Mouse (Mus musculus) heart, embryonic 12.5 days (tissue): Measurements from ENCODE around the gene Slc5a5. TPM values are rescaled to one million over a fixed set of nuclear protein-coding genes. Genes with fewer than 3 reads are reported as not detected.
A peak's percentile ranks its signal among the peaks of the same experiment; 100 is the strongest.

ENCODE experiments used
- ATAC-seq: fragments of 200-750 bp; cut with Nextera tagmentation; 2 replicates; pipeline ENCODE4 v1.8.0; 2017; ENCODE audit warnings: moderate TSS enrichment, moderate library complexity; ENCODE audit not compliant: insufficient number of reproducible peaks, low FRiP score
- H3K27ac ChIP-seq: fragments of 300-500 bp; sonication (generic); 2 replicates; pipeline ENCODE4 v1.5.1; 2016; ENCODE audit warnings: mild to moderate bottlenecking, moderate library complexity; ENCODE audit not compliant: poor library complexity, severe bottlenecking
- H3K27me3 ChIP-seq: fragments of 300-500 bp; sonication (generic); replicated peaks from 2 replicates; pipeline ENCODE4 v1.6.1; 2016; ENCODE audit warnings: mild to moderate bottlenecking, moderate library complexity
- H3K36me3 ChIP-seq: fragments of 300-500 bp; sonication (generic); 2 replicates; pipeline ENCODE4 v1.6.1; 2016; ENCODE audit warnings: mild to moderate bottlenecking, moderate library complexity
- H3K4me1 ChIP-seq: fragments of 300-500 bp; sonication (generic); replicated peaks from 2 replicates; pipeline ENCODE4 v1.6.1; 2016; ENCODE audit warnings: mild to moderate bottlenecking
- H3K4me2 ChIP-seq: fragments of 300-500 bp; sonication (generic); 2 replicates; pipeline ENCODE4 v1.6.1; 2016; ENCODE audit warnings: mild to moderate bottlenecking, moderate library complexity
- H3K4me3 ChIP-seq: fragments of 300-500 bp; sonication (generic); 2 replicates; pipeline ENCODE4 v1.5.1; 2016; ENCODE audit warnings: mild to moderate bottlenecking
- H3K9ac ChIP-seq: fragments of 300-500 bp; sonication (generic); 2 replicates; pipeline ENCODE4 v1.6.1; 2016; ENCODE audit warnings: mild to moderate bottlenecking, moderate library complexity
- H3K9me3 ChIP-seq: fragments of 300-500 bp; sonication (generic); replicated peaks from 2 replicates; pipeline ENCODE4 v1.6.1; 2016; ENCODE audit warnings: mild to moderate bottlenecking, moderate library complexity
- WGBS: fragments of 180-500 bp; shearing (Covaris S2); methylation state at CpG from one replicate; pipeline ENCODE4 v1.1.7; 2016; 5-methylcytosine and 5-hydroxymethylcytosine counted together
- polyA plus RNA-seq: library from polyadenylated mRNA; unstranded; fragments of >200 nt; fragmentation: Nextera tagmentation; extraction: Ambion mirVana; gene quantifications from 2 replicates; pipeline ENCODE4 v1.2.1, GENCODE M21; 2016

Gene Slc5a5
- polyA plus RNA-seq, 1 experiment from 2014 or later = 0.11 TPM

- peaks cover 4% of the 10 kb centered on the region; the same call in 1 of the 2 replicates for H3K9me3 ChIP-seq
These were observed 1.3 kb upstream of the Slc5a5 start for GRCm38 (mm10) chr8:70893656-70894384.

GRCm38 (mm10) chr8:70892896-70893655, 519 bp upstream of the Slc5a5 start:
- WGBS = 22% methylated on average over 20 of the region's 20 CpGs
- Histone ChIP-seq H3K4me2 (peak overlapping the region; percentile 59), H3K36me3 (peaks cover 27% of the 10 kb centered on the region), H3K9ac (peak overlapping the region; percentile 6; the same call in 1 of the 2 replicates), H3K4me1 (peaks cover 31% of the 10 kb centered on the region), H3K4me3 (peak overlapping the region; percentile 37), H3K27me3 (peaks cover 62% of the 10 kb centered on the region), H3K27ac (no peak overlapping the region), H3K9me3 (peaks cover 4% of the 10 kb centered on the region; the same call in 1 of the 2 replicates)
- no peak for ATAC-seq

More at GRCm38 (mm10) chr8:70893656-70894384, 1.3 kb upstream of the Slc5a5 start:
- ATAC-seq = no peak
- no peak overlapping the region for H3K9ac ChIP-seq
- peaks cover 35% of the 10 kb centered on the region for H3K4me1 ChIP-seq
- H3K27ac ChIP-seq = no peak overlapping the region
- peaks cover 27% of the 10 kb centered on the region for H3K36me3 ChIP-seq
- 27% methylated on average over 12 of the region's 12 CpGs for WGBS
- H3K4me3 ChIP-seq = no peak overlapping the region
- H3K4me2 ChIP-seq = no peak overlapping the region
- H3K27me3 ChIP-seq = peaks cover 54% of the 10 kb centered on the region

- H3K4me3 ChIP-seq = peak overlapping the region; percentile 37
- H3K4me1 ChIP-seq = peaks cover 32% of the 10 kb centered on the region
- WGBS = 6% methylated on average over 21 of the region's 21 CpGs
- no peak overlapping the region for H3K27ac ChIP-seq
- peak; percentile 46; the same call in 1 of the 2 replicates for ATAC-seq
- H3K9me3 ChIP-seq = peaks cover 4% of the 10 kb centered on the region; the same call in 1 of the 2 replicates
- peaks cover 73% of the 10 kb centered on the region for H3K27me3 ChIP-seq
- H3K4me2 ChIP-seq = peak overlapping the region; percentile 59
- H3K36me3 ChIP-seq = peaks cover 27% of the 10 kb centered on the region
- no peak overlapping the region for H3K9ac ChIP-seq
These were observed 1.2 kb downstream of the Slc5a5 start for GRCm38 (mm10) chr8:70891356-70891755.

GRCm38 (mm10) chr8:70890656-70891055, 1.9 kb downstream of the Slc5a5 start:
- peaks cover 24% of the 10 kb centered on the region for H3K36me3 ChIP-seq
- WGBS = 85% methylated on average over 5 of the region's 5 CpGs
- H3K9me3 ChIP-seq = peaks cover 4% of the 10 kb centered on the region; the same call in 1 of the 2 replicates
- H3K4me2 ChIP-seq = no peak overlapping the region
- peaks cover 25% of the 10 kb centered on the region for H3K4me1 ChIP-seq
- H3K27ac ChIP-seq = no peak overlapping the region
- ATAC-seq = no peak
- peaks cover 73% of the 10 kb centered on the region for H3K27me3 ChIP-seq
- no peak overlapping the region for H3K4me3 ChIP-seq
- H3K9ac ChIP-seq = no peak overlapping the region

GRCm38 (mm10) chr8:70887669-70888068, 4.9 kb downstream of the Slc5a5 start:
- H3K27ac ChIP-seq = no peak overlapping the region
- H3K9ac ChIP-seq = no peak overlapping the region
- peak; percentile 36; the same call in 1 of the 2 replicates for ATAC-seq
- peaks cover 4% of the 10 kb centered on the region; the same call in 1 of the 2 replicates for H3K9me3 ChIP-seq
- H3K4me1 ChIP-seq = peaks cover 12% of the 10 kb centered on the region
- H3K36me3 ChIP-seq = no peaks in the 10 kb centered on the region
- WGBS = 1% methylated on average over 18 of the region's 18 CpGs
- peaks cover 60% of the 10 kb centered on the region for H3K27me3 ChIP-seq
- H3K4me2 ChIP-seq = no peak overlapping the region
- H3K4me3 ChIP-seq = no peak overlapping the region

- H3K9me3 ChIP-seq = no peaks in the 10 kb centered on the region; the same call in 1 of the 2 replicates
- peaks cover 8% of the 10 kb centered on the region for H3K4me1 ChIP-seq
- H3K27me3 ChIP-seq = peaks cover 40% of the 10 kb centered on the region
- H3K4me2 ChIP-seq = no peak overlapping the region
- no peak for ATAC-seq
- no peaks in the 10 kb centered on the region for H3K36me3 ChIP-seq
- whole genome bisulfite sequencing = 15% methylated on average over 12 of the region's 12 CpGs
- H3K9ac ChIP-seq = no peak overlapping the region
- no peak overlapping the region for H3K4me3 ChIP-seq
- no peak overlapping the region for H3K27ac ChIP-seq
These were observed 6.9 kb downstream of the Slc5a5 start for GRCm38 (mm10) chr8:70885612-70886011.

- Histone ChIP-seq H3K9me3 (no peaks in the 10 kb centered on the region), H3K27me3 (peaks cover 37% of the 10 kb centered on the region), H3K4me1 (peaks cover 14% of the 10 kb centered on the region), H3K4me3 (no peak overlapping the region), H3K27ac (no peak overlapping the region), H3K36me3 (no peaks in the 10 kb centered on the region), H3K9ac (no peak overlapping the region), H3K4me2 (no peak overlapping the region)
- ATAC-seq = no peak
- 73% methylated on average over 10 of the region's 10 CpGs for WGBS
These were observed 7.9 kb downstream of the Slc5a5 start for GRCm38 (mm10) chr8:70884683-70885082.

GRCm38 (mm10) chr8:70884186-70884585, 8.4 kb downstream of the Slc5a5 start:
- Histone ChIP-seq H3K27ac (no peak overlapping the region), H3K9ac (no peak overlapping the region), H3K36me3 (no peaks in the 10 kb centered on the region), H3K4me1 (peaks cover 14% of the 10 kb centered on the region), H3K4me2 (no peak overlapping the region), H3K4me3 (no peak overlapping the region), H3K9me3 (no peaks in the 10 kb centered on the region), H3K27me3 (peaks cover 37% of the 10 kb centered on the region)
- ATAC-seq = no peak
- 76% methylated on average over 4 of the region's 4 CpGs for WGBS

- H3K9me3 ChIP-seq = no peaks in the 10 kb centered on the region
- H3K4me3 ChIP-seq = no peak overlapping the region
- H3K4me1 ChIP-seq = peaks cover 12% of the 10 kb centered on the region
- no peak overlapping the region for H3K27ac ChIP-seq
- H3K36me3 ChIP-seq = no peaks in the 10 kb centered on the region
- H3K9ac ChIP-seq = peak overlapping the region; percentile 35; the same call in 1 of the 2 replicates
- peak overlapping the region; percentile 2; the same call in 1 of the 2 replicates for H3K4me2 ChIP-seq
- WGBS = 15% methylated on average over 11 of the region's 11 CpGs
- peaks cover 24% of the 10 kb centered on the region; the same call in 1 of the 2 replicates for H3K27me3 ChIP-seq
- no peak for ATAC-seq
These were observed 12.0 kb downstream of the Slc5a5 start for GRCm38 (mm10) chr8:70880546-70880945.

- Histone ChIP-seq H3K27ac (no peak overlapping the region), H3K4me1 (peaks cover 12% of the 10 kb centered on the region), H3K4me3 (no peak overlapping the region), H3K9me3 (no peaks in the 10 kb centered on the region), H3K36me3 (no peaks in the 10 kb centered on the region), H3K9ac (peak overlapping the region; percentile 35; the same call in 1 of the 2 replicates), H3K27me3 (peaks cover 24% of the 10 kb centered on the region; the same call in 1 of the 2 replicates), H3K4me2 (no peak overlapping the region)
- no peak for ATAC-seq
- WGBS = 2% methylated on average over 4 of the region's 4 CpGs
These were observed 12.4 kb downstream of the Slc5a5 start for GRCm38 (mm10) chr8:70880126-70880525.

- no peaks in the 10 kb centered on the region for H3K36me3 ChIP-seq
- peaks cover 12% of the 10 kb centered on the region for H3K4me1 ChIP-seq
- no peaks in the 10 kb centered on the region for H3K9me3 ChIP-seq
- H3K4me3 ChIP-seq = no peak overlapping the region
- peaks cover 24% of the 10 kb centered on the region; the same call in 1 of the 2 replicates for H3K27me3 ChIP-seq
- H3K9ac ChIP-seq = no peak overlapping the region
- ATAC-seq = no peak
- H3K4me2 ChIP-seq = no peak overlapping the region
- H3K27ac ChIP-seq = no peak overlapping the region
- 48% methylated on average over 4 of the region's 4 CpGs for WGBS
These were observed 13.1 kb downstream of the Slc5a5 start for GRCm38 (mm10) chr8:70879500-70879899.
